Mouse (Mus musculus) adrenal gland, adult (tissue): ENCODE data around the gene Kctd19.

Source experiments
- DNase-seq, 2 experiments: peaks; one replicate each; pipeline ENCODE4 v3.0.0; 2022 to 2023; ENCODE audit warnings: low spot score in 1 of 2; ENCODE audit not compliant: inconsistent age in 2 of 2

The Kctd19 gene

GRCm38 (mm10) chr8:105426878-105427277 is 13.6 kb upstream of the Kctd19 start:
- no peak for DNase-seq

DNA sequence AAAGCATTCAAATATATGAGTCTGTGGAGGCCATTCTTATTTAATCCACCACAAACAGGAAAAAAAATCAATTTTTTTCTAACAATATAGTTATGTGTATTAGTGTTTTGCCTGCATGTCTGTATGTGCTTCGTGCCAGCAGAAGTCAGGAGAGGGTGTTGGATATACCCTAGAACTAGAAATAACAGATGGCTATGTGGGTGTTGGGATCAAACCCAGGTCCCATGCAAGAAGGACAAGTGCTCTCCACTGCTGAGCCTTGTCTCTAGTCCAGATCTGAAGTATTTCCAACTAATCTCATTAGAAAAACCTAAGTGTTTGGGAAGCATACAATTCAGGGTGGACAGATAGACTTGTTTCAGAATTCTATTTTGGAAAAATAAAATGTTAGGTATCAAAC is 8.7 kb upstream of the Kctd19 start:
- no peak for DNase-seq

DNA sequence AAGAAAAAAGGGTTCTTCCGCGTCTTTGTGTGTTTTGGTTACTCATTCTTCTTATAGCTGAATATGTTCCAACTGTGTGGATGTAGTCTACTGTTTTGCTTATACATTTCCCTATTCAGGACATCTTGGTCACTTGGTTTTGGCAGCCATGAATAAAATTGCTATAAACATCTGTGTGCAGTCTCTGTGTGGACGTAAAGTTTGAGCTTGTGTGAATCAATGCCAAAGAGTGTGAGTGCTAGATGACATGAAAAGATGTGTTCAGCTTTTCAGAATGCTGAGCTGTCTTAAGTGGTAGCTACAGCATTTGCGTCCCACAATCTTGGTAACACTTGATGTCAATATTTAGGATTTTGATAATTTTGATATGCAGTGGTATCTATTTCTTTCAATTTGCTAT is 6.5 kb upstream of the Kctd19 start:
- no peak for DNase-seq

DNA sequence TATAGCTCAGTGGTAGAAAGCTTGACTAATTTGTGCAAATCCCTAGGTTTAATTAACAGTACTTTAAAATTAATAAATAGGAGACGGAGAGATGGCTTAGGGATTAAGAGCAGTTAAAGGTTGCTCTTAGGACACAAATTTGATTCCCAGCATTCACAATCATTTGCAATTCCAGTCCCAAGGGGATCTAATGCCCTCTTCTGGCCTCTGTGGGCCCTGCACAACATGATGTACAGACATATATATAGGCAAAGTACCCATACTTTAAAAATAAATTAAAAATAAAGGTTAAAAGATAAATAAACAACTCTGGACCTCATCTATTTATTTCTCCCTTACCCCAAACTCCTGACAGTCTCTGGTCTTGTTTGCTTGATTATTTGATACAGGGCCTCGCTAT is 5.7 kb upstream of the Kctd19 start:
- no peak for DNase-seq

- DNase-seq = no peak
Measured at GRCm38 (mm10) chr8:105409947-105410346, 3.4 kb downstream of the Kctd19 start.

- DNase-seq = peak; percentile 32 to 66
Measured at GRCm38 (mm10) chr8:105408331-105408730, 5.0 kb downstream of the Kctd19 start.

DNA sequence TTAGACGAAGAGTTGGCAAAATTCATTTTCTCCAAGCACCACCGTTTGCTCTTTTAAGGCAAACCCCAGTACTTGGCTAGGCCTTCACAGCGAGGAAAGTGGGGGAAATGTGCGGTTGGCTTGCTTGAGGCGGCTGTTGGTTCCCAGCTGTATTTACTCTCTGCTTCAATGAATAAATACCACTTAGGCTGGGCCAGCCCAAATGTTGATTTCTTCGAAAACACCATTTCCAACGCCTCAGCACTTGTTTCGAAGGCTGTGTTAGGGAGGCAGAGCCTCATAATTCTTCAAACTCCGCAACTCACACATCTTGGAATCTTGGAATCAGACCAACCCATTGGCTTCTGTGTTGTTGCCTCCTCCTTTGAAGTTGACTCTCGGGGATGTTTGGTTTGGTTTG is 6.9 kb downstream of the Kctd19 start:
- DNase-seq = no peak

GRCm38 (mm10) chr8:105404496-105404895 is 8.8 kb downstream of the Kctd19 start:
- DNase-seq = no peak

GRCm38 (mm10) chr8:105403467-105403866 is 9.8 kb downstream of the Kctd19 start:
- DNase-seq = no peak

DNA sequence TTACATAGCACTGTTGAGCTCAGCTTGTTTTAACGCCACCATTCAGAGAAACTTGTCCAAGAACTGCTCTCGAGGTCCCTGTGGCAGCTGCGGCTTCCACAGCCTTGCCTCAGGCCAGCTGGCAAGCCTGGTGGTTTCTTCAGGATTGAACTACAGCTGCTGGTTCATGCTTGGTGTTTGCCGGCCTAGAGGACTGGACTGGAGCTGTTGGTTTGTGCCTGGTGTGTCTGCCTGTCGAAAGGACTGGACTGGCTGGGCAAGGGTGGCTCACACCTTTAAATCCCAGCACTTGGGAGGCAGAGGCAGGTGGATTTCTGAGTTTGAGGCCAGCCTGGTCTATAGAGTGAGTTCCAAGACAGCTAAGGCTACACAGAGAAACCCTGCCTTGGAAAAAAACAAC is 13.3 kb downstream of the Kctd19 start:
- no peak for DNase-seq

DNA sequence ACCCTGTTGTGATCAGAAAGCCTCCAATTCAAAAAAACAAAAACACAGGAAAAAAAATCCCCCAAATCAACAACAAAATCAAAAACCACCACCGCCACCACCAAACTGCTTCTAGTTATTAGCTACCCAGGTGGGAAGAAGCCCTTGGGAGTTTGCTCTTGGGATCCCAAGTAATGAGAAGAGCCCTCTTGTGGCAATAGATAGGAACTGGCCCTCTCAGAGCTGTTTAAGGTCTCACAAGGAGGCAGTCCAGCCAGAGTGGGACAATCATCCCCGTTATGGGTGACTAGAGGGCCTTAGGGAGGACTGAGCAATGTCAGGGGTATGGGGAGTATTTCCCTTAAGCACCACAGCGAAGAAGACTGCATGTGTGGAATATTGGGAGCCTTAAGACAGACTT is 15.6 kb downstream of the Kctd19 start:
- DNase-seq = peak; percentile 37 to 83

GRCm38 (mm10) chr8:105393915-105394314 is 19.4 kb downstream of the Kctd19 start:
- DNase-seq = no peak

GRCm38 (mm10) chr8:105393089-105393787 is 20.1 kb downstream of the Kctd19 start:
- DNase-seq = no peak

- DNase-seq = no peak
Measured at GRCm38 (mm10) chr8:105389096-105389495, 24.2 kb downstream of the Kctd19 start.

- DNase-seq = no peak
Measured at GRCm38 (mm10) chr8:105387151-105387550, 26.2 kb downstream of the Kctd19 start.

DNA sequence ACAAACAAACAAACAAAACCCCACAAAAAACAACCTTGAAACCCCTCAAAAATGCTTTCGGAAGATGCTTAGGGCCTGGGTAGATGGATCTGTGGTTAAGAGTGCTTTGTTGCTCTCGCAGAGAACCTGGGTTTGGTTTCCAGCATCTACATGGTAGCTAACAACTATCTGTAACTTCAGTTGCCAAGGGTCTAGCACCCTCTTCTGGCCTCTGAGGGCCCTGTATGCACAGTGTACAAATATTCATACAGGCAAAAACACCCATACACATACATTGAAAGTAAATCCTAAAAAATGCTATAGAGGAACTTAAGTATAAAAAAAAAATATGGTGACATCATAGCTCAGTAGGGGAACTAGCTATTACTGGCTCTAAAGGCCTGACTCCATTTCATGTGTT is 29.2 kb downstream of the Kctd19 start:
- no peak for DNase-seq

- peak in 1 of 2 experiments; percentile 62 for DNase-seq
Measured at GRCm38 (mm10) chr8:105380308-105380707, 33.0 kb downstream of the Kctd19 start.

- peak in 1 of 2 experiments; percentile 58 for DNase-seq
Measured at GRCm38 (mm10) chr8:105378673-105379072, 34.6 kb downstream of the Kctd19 start.

DNA sequence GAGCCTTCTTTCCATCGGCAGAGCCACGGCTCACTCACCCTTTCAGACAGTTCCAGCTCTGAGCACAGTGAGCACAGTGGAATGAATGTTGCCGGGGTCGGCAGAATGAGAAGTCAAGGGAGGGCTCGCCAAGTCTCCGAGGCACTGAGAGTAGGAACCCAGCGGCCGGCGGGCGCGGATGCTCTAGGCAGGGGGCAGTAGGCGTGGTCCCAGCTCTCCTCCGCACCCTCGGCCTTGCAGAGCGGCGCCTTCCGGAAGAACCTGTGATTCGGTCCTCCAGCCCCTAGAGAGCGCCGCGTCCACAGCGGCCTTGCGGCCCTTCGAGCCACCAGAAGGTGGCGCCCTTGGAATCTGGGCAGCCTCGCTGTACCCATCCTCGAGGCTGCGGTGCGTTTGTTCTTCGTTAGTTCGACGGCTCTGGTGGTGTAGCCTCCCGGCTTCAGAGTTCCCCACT is 38.8 kb downstream of the Kctd19 start:
- no peak for DNase-seq

GRCm38 (mm10) chr8:105373032-105373431 is 40.3 kb downstream of the Kctd19 start, which contains the start of gene Plekhg4:
Plekhg4 (plus strand) TSS chr8:105373274.
- DNase-seq = peak in 1 of 2 experiments; percentile 70

DNA sequence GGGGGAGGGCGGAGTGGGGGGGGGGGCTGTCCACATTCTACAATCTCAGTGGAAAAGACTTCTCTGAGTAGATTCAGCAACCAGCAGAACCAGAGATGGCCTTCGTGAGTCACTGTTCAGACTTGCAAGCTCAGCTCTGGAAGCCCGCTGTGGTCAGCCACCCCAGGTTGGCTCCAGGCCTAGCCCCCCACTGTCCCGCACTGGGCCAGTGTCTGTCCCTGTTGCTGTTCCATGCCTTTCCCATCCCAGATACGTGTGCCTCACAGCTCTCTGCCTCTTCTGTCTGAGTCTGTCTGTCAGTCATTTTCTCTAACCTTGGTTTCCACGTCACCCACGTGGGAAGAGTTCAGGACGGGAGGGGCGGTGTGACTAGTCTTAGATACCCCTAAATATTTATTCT is 40.8 kb downstream of the Kctd19 start:
- DNase-seq = peak in 1 of 2 experiments; percentile 71

GRCm38 (mm10) chr8:105367107-105367506 is 46.2 kb downstream of the Kctd19 start:
- peak in 1 of 2 experiments; percentile 64 for DNase-seq
